Mouse (Mus musculus) liver, adult 2 months (tissue): ENCODE measurements around the gene Zbtb48. TPM values are rescaled to one million over a fixed set of nuclear protein-coding genes. Genes with fewer than 3 reads are reported as not detected.

Experiments used
- DNase-seq: peaks from one replicate; pipeline ENCODE4 v3.0.0-alpha.2; 2011; ENCODE audit warnings: low read depth, low spot score; ENCODE audit errors: extremely low read depth
- H3K27ac ChIP-seq: fragments of 200-500 bp; replicated peaks from 2 replicates; pipeline ENCODE4 v1.5.1; 2012; ENCODE audit warnings: low read depth, mild to moderate bottlenecking, control low read depth, inconsistent platforms, low read length; ENCODE audit not compliant: insufficient read depth
- H3K27me3 ChIP-seq: fragments of 200-500 bp; 2 replicates; pipeline ENCODE4 v1.6.1; 2012; ENCODE audit warnings: mild to moderate bottlenecking, moderate library complexity, low read length, inconsistent platforms; ENCODE audit not compliant: control insufficient read depth, insufficient read depth
- H3K36me3 ChIP-seq: fragments of 200-500 bp; 2 replicates; pipeline ENCODE4 v1.6.1; 2012; ENCODE audit warnings: low read length, inconsistent platforms; ENCODE audit not compliant: control insufficient read depth, insufficient read depth
- H3K4me1 ChIP-seq: fragments of 200-500 bp; 2 replicates; pipeline ENCODE4 v1.6.1; 2011; ENCODE audit warnings: low read length; ENCODE audit not compliant: control insufficient read depth, insufficient read depth
- H3K4me3 ChIP-seq: fragments of 200-500 bp; 2 replicates; pipeline ENCODE4 v1.5.1; 2011; ENCODE audit warnings: low read depth, mild to moderate bottlenecking, control low read depth, low read length, moderate library complexity; ENCODE audit not compliant: insufficient read depth
- H3K79me2 ChIP-seq: fragments of 200-500 bp; 2 replicates; pipeline ENCODE4 v1.6.1; 2012; ENCODE audit warnings: inconsistent platforms, mild to moderate bottlenecking, low read length, moderate library complexity; ENCODE audit not compliant: control insufficient read depth, insufficient read depth
- H3K9ac ChIP-seq: fragments of 200-500 bp; 2 replicates; pipeline ENCODE4 v1.6.1; 2012; ENCODE audit warnings: low read depth, mild to moderate bottlenecking, control low read depth, inconsistent platforms, low read length
- CTCF ChIP-seq: fragments of 200-500 bp; IDR thresholded peaks from 2 replicates; pipeline ENCODE4 v1.5.1; 2011; ENCODE audit warnings: low read depth, low read length, control low read depth
- POLR2A ChIP-seq: fragments of 200-500 bp; IDR thresholded peaks from 2 replicates; pipeline ENCODE4 v1.6.1; 2011; ENCODE audit warnings: low read length, control low read depth; ENCODE audit not compliant: insufficient read depth; ENCODE audit errors: extremely low read depth
- WGBS: fragments of 180-500 bp; shearing (Covaris S2); methylation state at CpG from one replicate; pipeline ENCODE4 v1.1.7; 2018; 5-methylcytosine and 5-hydroxymethylcytosine counted together
- polyA plus RNA-seq: library from polyadenylated mRNA; depleted of rRNA; stranded (reverse); fragments of >200 nt; gene quantifications from 2 replicates; pipeline ENCODE4 v1.2.3, GENCODE M21; 2012; rRNA removed
- total RNA-seq: library from RNA; depleted of rRNA; stranded (reverse); fragments of >200 nt; gene quantifications from 2 replicates; pipeline ENCODE4 v1.2.3, GENCODE M21; 2014; rRNA removed

The Zbtb48 gene
- 12.0 and 16.0 TPM in 2 replicates for total RNA-seq
- 11.8 and 16.6 TPM in 2 replicates for polyA plus RNA-seq

GRCm38 (mm10) chr4:152027524-152027923, at the start of gene Zbtb48:
Gene Zbtb48 (minus strand): TSS chr4:152027671.
- Histone ChIP-seq H3K27ac (peak within 1 kb of the TSS; percentile 72), H3K27me3 (no peaks in the 10 kb centered on the region), H3K36me3 (no peaks in the 10 kb centered on the region), H3K4me3 (peak within 1 kb of the TSS; percentile 71), H3K4me1 (peaks cover 21% of the 10 kb centered on the region), H3K9ac (peak within 1 kb of the TSS; percentile 85), H3K79me2 (peaks cover 19% of the 10 kb centered on the region)
- under 1% methylated on average over 35 of the region's 35 CpGs for WGBS
- TF ChIP-seq POLR2A = peak; percentile 67
- no peak for TF ChIP-seq CTCF
- peak; percentile 85 for DNase-seq

- H3K4me1 ChIP-seq = no peaks in the 10 kb centered on the region
Measured at GRCm38 (mm10) chr4:152077191-152077590, 49.7 kb upstream of the Zbtb48 start.

GRCm38 (mm10) chr4:152074548-152074947, 47.1 kb upstream of the Zbtb48 start:
- H3K79me2 ChIP-seq = no peaks in the 10 kb centered on the region
- H3K27ac ChIP-seq = no peak overlapping the region
- no peaks in the 10 kb centered on the region for H3K36me3 ChIP-seq
- TF ChIP-seq CTCF (no peak), POLR2A (no peak)
- no peaks in the 10 kb centered on the region for H3K27me3 ChIP-seq
- WGBS = 93% methylated on average over 9 of the region's 9 CpGs
- H3K9ac ChIP-seq = no peak overlapping the region
- no peak for DNase-seq
- no peaks in the 10 kb centered on the region for H3K4me1 ChIP-seq
- H3K4me3 ChIP-seq = no peak overlapping the region

More at GRCm38 (mm10) chr4:152077191-152077590, 49.7 kb upstream of the Zbtb48 start:
- H3K9ac ChIP-seq = no peak overlapping the region
- 95% methylated on average over 9 of the region's 9 CpGs for whole genome bisulfite sequencing
- H3K36me3 ChIP-seq = no peaks in the 10 kb centered on the region
- H3K79me2 ChIP-seq = no peaks in the 10 kb centered on the region
- DNase-seq = no peak
- H3K27me3 ChIP-seq = no peaks in the 10 kb centered on the region
- TF ChIP-seq POLR2A (no peak), CTCF (no peak)
- no peak overlapping the region for H3K4me3 ChIP-seq
- H3K27ac ChIP-seq = no peak overlapping the region

GRCm38 (mm10) chr4:152073715-152074114, 46.2 kb upstream of the Zbtb48 start:
- Histone ChIP-seq H3K79me2 (no peaks in the 10 kb centered on the region), H3K27ac (no peak overlapping the region), H3K27me3 (no peaks in the 10 kb centered on the region), H3K36me3 (no peaks in the 10 kb centered on the region), H3K4me1 (no peaks in the 10 kb centered on the region), H3K4me3 (no peak overlapping the region), H3K9ac (no peak overlapping the region)
- DNase-seq = no peak
- 91% methylated on average over 6 of the region's 6 CpGs for WGBS
- no peak for TF ChIP-seq POLR2A
- no peak for TF ChIP-seq CTCF

GRCm38 (mm10) chr4:152072655-152073054, 45.2 kb upstream of the Zbtb48 start:
- Histone ChIP-seq H3K9ac (no peak overlapping the region), H3K4me3 (no peak overlapping the region), H3K27me3 (no peaks in the 10 kb centered on the region), H3K79me2 (no peaks in the 10 kb centered on the region), H3K4me1 (no peaks in the 10 kb centered on the region), H3K36me3 (no peaks in the 10 kb centered on the region), H3K27ac (no peak overlapping the region)
- no peak for TF ChIP-seq CTCF
- no peak for TF ChIP-seq POLR2A
- WGBS = 64% methylated on average over 10 of the region's 10 CpGs
- no peak for DNase-seq

- Histone ChIP-seq H3K4me1 (no peaks in the 10 kb centered on the region), H3K9ac (no peak within 1 kb of the TSS), H3K27ac (no peak within 1 kb of the TSS), H3K36me3 (no peaks in the 10 kb centered on the region), H3K27me3 (no peaks in the 10 kb centered on the region), H3K79me2 (no peaks in the 10 kb centered on the region), H3K4me3 (no peak within 1 kb of the TSS)
- no peak for DNase-seq
- 52% methylated on average over 10 of the region's 10 CpGs for WGBS
- TF ChIP-seq POLR2A (no peak), CTCF (no peak)
Measured at GRCm38 (mm10) chr4:152072121-152072601, 44.7 kb upstream of the Zbtb48 start, which contains the start of gene Plekhg5. Gene Plekhg5 (plus strand): TSS chr4:152072498.
